Mouse (Mus musculus): ENCODE data around the gene Appbp2.

GRCm38 (mm10) chr11:85277609-85278008, 42.7 kb upstream of the Appbp2 start:
- no peak for TF ChIP-seq CTCF (IDR thresholded peaks at IDR 0.05; ENCODE audit: low read depth, low read length)
- no peak for TF ChIP-seq POLR2A (IDR thresholded peaks at IDR 0.05; ENCODE audit: borderline replicate concordance, low read depth, low read length)
